Mouse (Mus musculus): ENCODE data around the gene AW011738.
A peak's percentile ranks its signal among the peaks of the same experiment; 100 is the strongest.

The AW011738 gene

GRCm38 (mm10) chr4:156200623-156201475, 2.3 kb upstream of the AW011738 start, which contains the start of gene Isg15:
Gene Isg15, minus strand, starts transcription at chr4:156200818.
- no peak for DNase-seq

GRCm38 (mm10) chr4:156202462-156202893, 626 bp upstream of the AW011738 start:
- DNase-seq = no peak

GRCm38 (mm10) chr4:156203413-156204131, 468 bp downstream of the AW011738 start:
- DNase-seq = no peak

GRCm38 (mm10) chr4:156208872-156209271, 5.8 kb downstream of the AW011738 start:
- DNase-seq = no peak

GRCm38 (mm10) chr4:156209963-156210635, 7.0 kb downstream of the AW011738 start:
- DNase-seq = no peak

GRCm38 (mm10) chr4:156213134-156213533, 10.0 kb downstream of the AW011738 start:
- DNase-seq = no peak

GRCm38 (mm10) chr4:156215649-156216048, 12.5 kb downstream of the AW011738 start, which contains the start of gene Perm1:
Gene Perm1, plus strand, starts transcription at chr4:156215868.
- DNase-seq = peak; percentile 82

- DNase-seq = no peak
These were observed 13.1 kb downstream of the AW011738 start for GRCm38 (mm10) chr4:156216196-156216595.

- DNase-seq = no peak
These were observed 14.0 kb downstream of the AW011738 start for GRCm38 (mm10) chr4:156217022-156217669.

- no peak for DNase-seq
These were observed 14.7 kb downstream of the AW011738 start for GRCm38 (mm10) chr4:156217838-156218237.

- no peak for DNase-seq
These were observed 16.8 kb downstream of the AW011738 start for GRCm38 (mm10) chr4:156219936-156220335.

- no peak for DNase-seq
These were observed 21.2 kb downstream of the AW011738 start for GRCm38 (mm10) chr4:156224276-156224675.

- DNase-seq = no peak
These were observed 24.8 kb downstream of the AW011738 start for GRCm38 (mm10) chr4:156227752-156228392.

GRCm38 (mm10) chr4:156228393-156229024, 25.4 kb downstream of the AW011738 start:
- no peak for DNase-seq

GRCm38 (mm10) chr4:156234021-156234501, 31.0 kb downstream of the AW011738 start:
- DNase-seq = no peak

- DNase-seq = peak; percentile 63
These were observed 31.7 kb downstream of the AW011738 start, which contains the start of gene Plekhn1 for GRCm38 (mm10) chr4:156234701-156235213. Gene Plekhn1, minus strand, starts transcription at chr4:156234857.

- DNase-seq = no peak
These were observed 32.3 kb downstream of the AW011738 start for GRCm38 (mm10) chr4:156235360-156235770.

- DNase-seq = peak; percentile 81
These were observed 32.9 kb downstream of the AW011738 start, which contains the start of gene Noc2l for GRCm38 (mm10) chr4:156235808-156236533. Gene Noc2l, plus strand, starts transcription at chr4:156236010.

GRCm38 (mm10) chr4:156236651-156237447, 33.7 kb downstream of the AW011738 start:
- no peak for DNase-seq
